Mouse (Mus musculus): ENCODE measurements around the gene Clip2. TPM values are rescaled to one million over a fixed set of nuclear protein-coding genes. Genes with fewer than 3 reads are reported as not detected.
A peak's percentile ranks its signal among the peaks of the same experiment; 100 is the strongest.

Clip2 gene
- 14.4 and 15.8 TPM in 2 replicates for polyA plus RNA-seq (2015; fragmentation: Nextera tagmentation; extraction: Ambion mirVana)

DNA sequence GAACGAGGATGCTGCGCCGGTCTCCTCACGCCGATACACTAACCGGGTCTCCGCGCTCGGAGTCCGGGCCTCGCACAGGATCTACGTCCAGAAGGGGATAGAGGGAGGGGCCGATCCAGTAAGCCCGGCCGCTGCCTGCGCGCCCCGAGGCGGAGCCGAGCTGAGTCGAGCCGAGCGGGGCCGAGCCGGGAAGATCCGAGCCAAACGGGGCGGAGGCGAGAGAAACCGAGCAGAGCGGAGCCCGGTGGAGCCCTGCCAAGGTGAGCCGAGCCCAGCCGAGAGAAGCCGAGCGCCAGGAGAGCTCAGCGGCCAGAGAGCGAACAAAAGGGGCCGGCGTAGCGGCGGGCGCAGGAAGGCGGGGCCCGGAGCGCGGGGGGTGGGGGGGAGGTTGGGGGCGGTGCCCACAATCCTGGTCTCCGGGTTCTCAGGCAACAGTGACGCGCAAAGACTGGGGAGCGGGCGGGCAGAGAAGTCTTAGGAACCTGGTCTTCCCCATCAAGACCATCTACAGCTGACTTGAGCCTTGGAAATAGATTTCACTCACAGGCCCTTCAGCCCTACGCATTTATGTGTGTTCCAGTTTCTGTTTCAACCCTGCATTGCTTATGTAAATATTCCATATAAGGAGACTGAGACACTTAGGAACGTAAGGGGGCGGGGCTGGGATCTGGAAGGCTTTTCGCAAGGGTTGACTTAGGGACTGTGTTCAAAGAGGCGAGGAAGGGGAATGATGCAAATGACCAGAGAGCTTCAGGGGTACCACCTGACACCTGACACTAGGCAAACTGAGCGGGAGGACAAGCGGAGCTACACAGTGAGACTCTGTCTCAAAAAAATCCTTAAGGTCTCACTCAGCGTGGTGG lies at the start of gene Clip2:
Gene Clip2, minus strand, starts transcription at position 325 of the 863 bp plus-strand sequence.
- H3K4me1 ChIP-seq (ENCODE audit: control insufficient read depth, insufficient read depth, low read depth, low read length) = peaks cover 47% of the 10 kb centered on the region
- ATAC-seq = peak; percentile 92

DNA sequence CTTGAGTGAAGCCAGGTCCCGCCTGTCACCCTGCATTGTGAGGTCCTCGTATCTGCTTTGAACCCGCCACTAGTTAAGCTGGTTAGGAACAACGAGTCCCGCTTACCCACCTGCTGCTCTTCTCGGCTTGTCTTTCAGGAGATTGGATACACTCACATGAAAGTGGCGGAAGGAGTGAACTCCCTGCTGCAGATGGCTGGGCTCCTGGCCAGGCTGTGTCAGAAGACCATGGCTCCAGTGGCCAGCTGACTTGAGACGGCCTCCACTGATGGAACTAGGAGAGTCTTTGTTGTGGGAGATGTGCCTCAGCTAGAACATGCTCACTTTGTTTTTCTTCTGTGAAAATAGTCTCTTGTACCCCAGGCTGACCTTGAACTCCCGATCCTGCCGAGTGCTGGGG lies 45.5 kb upstream of the Clip2 start:
- Histone ChIP-seq H3K4me3 (ENCODE audit: low read length) (no peak overlapping the region), H3K27ac (ENCODE audit: low read depth, low read length) (no peak overlapping the region), H3K9me3 (ENCODE audit: control insufficient read depth, low read length) (no peaks in the 10 kb centered on the region), H3K9ac (ENCODE audit: low read depth, low read length) (no peak overlapping the region), H3K36me3 (ENCODE audit: control insufficient read depth, insufficient read depth, low read length) (peaks cover 17% of the 10 kb centered on the region), H3K4me1 (ENCODE audit: control insufficient read depth, insufficient read depth, low read depth, low read length) (no peaks in the 10 kb centered on the region), H3K4me2 (ENCODE audit: low read length) (no peak overlapping the region), H3K27me3 (replicated peaks; ENCODE audit: control insufficient read depth, insufficient read depth, low read length) (no peaks in the 10 kb centered on the region)
- no peak for ATAC-seq
- 72% methylated on average over 10 of the region's 10 CpGs for WGBS

More for the DNA sequence above, at the start of gene Clip2:
- Histone ChIP-seq H3K27ac (ENCODE audit: low read depth, low read length) (peak within 1 kb of the TSS; percentile 99), H3K4me3 (ENCODE audit: low read length) (peak within 1 kb of the TSS; percentile 95), H3K27me3 (replicated peaks; ENCODE audit: control insufficient read depth, insufficient read depth, low read length) (no peaks in the 10 kb centered on the region), H3K36me3 (ENCODE audit: control insufficient read depth, insufficient read depth, low read length) (no peaks in the 10 kb centered on the region), H3K9ac (ENCODE audit: low read depth, low read length) (peak within 1 kb of the TSS; percentile 98), H3K9me3 (ENCODE audit: control insufficient read depth, low read length) (no peaks in the 10 kb centered on the region), H3K4me2 (ENCODE audit: low read length) (peak within 1 kb of the TSS; percentile 63)
- WGBS = 1% methylated on average over 48 of the region's 61 CpGs

DNA sequence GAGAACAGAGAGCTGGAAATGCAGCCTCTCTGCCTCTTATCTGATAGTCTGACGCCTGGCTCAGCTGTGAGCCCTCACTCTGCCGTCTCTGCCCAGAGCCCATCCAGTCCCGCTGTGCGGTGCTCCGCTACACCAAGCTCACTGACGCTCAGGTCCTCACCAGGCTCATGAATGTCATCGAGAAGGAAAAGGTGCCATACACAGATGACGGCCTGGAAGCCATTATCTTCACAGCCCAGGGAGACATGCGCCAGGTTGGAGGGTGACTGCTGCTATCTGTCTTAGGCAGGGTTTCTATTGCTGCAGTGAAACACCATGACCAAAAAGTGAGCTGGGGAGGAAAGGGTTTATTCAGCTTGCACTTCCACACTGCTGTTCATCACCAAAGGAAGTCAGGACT lies 40.9 kb upstream of the Clip2 start:
- H3K4me3 ChIP-seq (ENCODE audit: low read length) = no peak overlapping the region
- H3K9me3 ChIP-seq (ENCODE audit: control insufficient read depth, low read length) = no peaks in the 10 kb centered on the region
- WGBS = 92% methylated on average over 9 of the region's 9 CpGs
- no peak overlapping the region for H3K4me2 ChIP-seq (ENCODE audit: low read length)
- H3K4me1 ChIP-seq (ENCODE audit: control insufficient read depth, insufficient read depth, low read depth, low read length) = no peaks in the 10 kb centered on the region
- peaks cover 21% of the 10 kb centered on the region for H3K36me3 ChIP-seq (ENCODE audit: control insufficient read depth, insufficient read depth, low read length)
- no peak for ATAC-seq
- no peak overlapping the region for H3K9ac ChIP-seq (ENCODE audit: low read depth, low read length)
- no peak overlapping the region for H3K27ac ChIP-seq (ENCODE audit: low read depth, low read length)
- H3K27me3 ChIP-seq (replicated peaks; ENCODE audit: control insufficient read depth, insufficient read depth, low read length) = no peaks in the 10 kb centered on the region

DNA sequence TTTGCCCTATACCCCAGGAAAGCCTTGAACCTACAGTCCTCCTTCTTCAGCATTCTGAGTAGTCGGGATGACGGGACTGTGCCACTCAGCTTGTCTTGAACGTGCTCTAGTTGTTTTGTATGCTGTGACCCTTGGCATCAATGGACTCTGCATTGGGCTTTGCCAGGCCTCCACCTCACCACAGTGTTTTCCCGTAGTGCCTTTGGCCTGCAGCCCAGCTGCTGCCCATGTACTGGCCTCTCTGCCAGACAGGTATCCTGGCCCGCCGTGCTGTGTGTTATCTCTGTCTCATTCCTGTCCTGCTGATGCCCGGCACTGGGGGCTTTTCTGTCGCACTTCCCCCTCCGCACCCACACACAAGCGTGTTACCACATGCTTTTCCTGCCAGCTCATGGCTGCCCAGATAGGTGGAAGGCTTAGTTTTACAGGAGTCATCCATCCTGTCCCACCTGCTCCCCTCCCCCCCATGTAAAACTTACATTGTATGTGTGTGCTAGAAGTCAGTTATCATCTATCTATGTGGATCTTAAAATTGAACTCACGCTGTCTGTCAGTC lies 39.9 kb upstream of the Clip2 start:
- H3K9ac ChIP-seq (ENCODE audit: low read depth, low read length) = no peak overlapping the region
- no peak overlapping the region for H3K27ac ChIP-seq (ENCODE audit: low read depth, low read length)
- no peak overlapping the region for H3K4me2 ChIP-seq (ENCODE audit: low read length)
- no peaks in the 10 kb centered on the region for H3K4me1 ChIP-seq (ENCODE audit: control insufficient read depth, insufficient read depth, low read depth, low read length)
- H3K4me3 ChIP-seq (ENCODE audit: low read length) = no peak overlapping the region
- 92% methylated on average over 11 of the region's 11 CpGs for WGBS
- peaks cover 18% of the 10 kb centered on the region for H3K36me3 ChIP-seq (ENCODE audit: control insufficient read depth, insufficient read depth, low read length)
- H3K27me3 ChIP-seq (replicated peaks; ENCODE audit: control insufficient read depth, insufficient read depth, low read length) = no peaks in the 10 kb centered on the region
- ATAC-seq = no peak
- no peaks in the 10 kb centered on the region for H3K9me3 ChIP-seq (ENCODE audit: control insufficient read depth, low read length)

DNA sequence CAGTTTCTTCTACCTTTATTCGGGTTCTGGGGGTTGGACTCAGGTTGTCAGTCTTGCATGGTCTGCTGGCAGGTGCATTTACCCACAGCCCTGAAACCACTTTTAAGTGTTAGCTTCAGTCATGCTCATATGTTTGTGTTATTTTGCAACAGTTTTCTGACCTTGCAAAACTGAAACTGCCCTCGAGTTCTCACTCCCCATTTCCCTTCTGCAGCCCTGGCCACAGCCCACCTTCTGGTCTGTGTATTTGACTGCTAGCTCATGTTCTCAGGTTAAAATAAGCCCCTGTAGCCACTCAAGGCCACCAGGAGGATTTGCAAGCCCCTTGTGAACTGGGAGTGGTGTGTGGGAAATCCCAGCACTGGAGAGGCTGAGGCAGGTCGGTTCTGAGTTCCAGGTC lies 37.7 kb upstream of the Clip2 start:
- no peak for ATAC-seq
- peaks cover 15% of the 10 kb centered on the region for H3K36me3 ChIP-seq (ENCODE audit: control insufficient read depth, insufficient read depth, low read length)
- H3K27me3 ChIP-seq (replicated peaks; ENCODE audit: control insufficient read depth, insufficient read depth, low read length) = no peaks in the 10 kb centered on the region
- no peak overlapping the region for H3K4me2 ChIP-seq (ENCODE audit: low read length)
- no peaks in the 10 kb centered on the region for H3K9me3 ChIP-seq (ENCODE audit: control insufficient read depth, low read length)
- 87% methylated on average over 3 of the region's 3 CpGs for WGBS
- H3K4me1 ChIP-seq (ENCODE audit: control insufficient read depth, insufficient read depth, low read depth, low read length) = no peaks in the 10 kb centered on the region
- no peak overlapping the region for H3K9ac ChIP-seq (ENCODE audit: low read depth, low read length)
- H3K27ac ChIP-seq (ENCODE audit: low read depth, low read length) = no peak overlapping the region
- H3K4me3 ChIP-seq (ENCODE audit: low read length) = no peak overlapping the region

DNA sequence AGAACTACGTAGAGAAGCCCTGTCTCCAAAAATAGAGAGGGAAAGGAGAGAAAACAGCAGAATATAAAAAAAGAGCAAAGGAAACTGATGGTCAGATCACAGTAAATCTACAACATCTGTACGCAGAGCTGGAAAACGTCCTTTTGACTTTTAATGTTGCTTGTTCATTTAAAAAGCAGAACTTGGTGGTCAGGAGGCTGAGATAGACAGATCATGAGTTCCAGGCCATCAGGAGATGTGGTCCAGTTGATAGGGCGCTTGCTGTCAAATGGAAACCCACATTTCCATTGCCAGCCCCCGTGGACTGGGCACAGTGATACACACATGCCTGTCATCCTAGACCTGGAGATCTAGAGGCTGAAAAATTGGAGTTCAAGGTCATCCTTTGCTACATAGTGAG lies 32.6 kb upstream of the Clip2 start:
- H3K36me3 ChIP-seq (ENCODE audit: control insufficient read depth, insufficient read depth, low read length) = no peaks in the 10 kb centered on the region
- no peaks in the 10 kb centered on the region for H3K27me3 ChIP-seq (replicated peaks; ENCODE audit: control insufficient read depth, insufficient read depth, low read length)
- H3K9me3 ChIP-seq (ENCODE audit: control insufficient read depth, low read length) = no peaks in the 10 kb centered on the region
- H3K4me3 ChIP-seq (ENCODE audit: low read length) = no peak overlapping the region
- H3K4me2 ChIP-seq (ENCODE audit: low read length) = no peak overlapping the region
- WGBS = 91% methylated on average over 5 of the region's 5 CpGs
- no peak for ATAC-seq
- H3K27ac ChIP-seq (ENCODE audit: low read depth, low read length) = no peak overlapping the region
- H3K4me1 ChIP-seq (ENCODE audit: control insufficient read depth, insufficient read depth, low read depth, low read length) = peaks cover 7% of the 10 kb centered on the region
- H3K9ac ChIP-seq (ENCODE audit: low read depth, low read length) = no peak overlapping the region

GRCm38 (mm10) chr5:134583884-134584213 lies 31.6 kb upstream of the Clip2 start:
- peaks cover 7% of the 10 kb centered on the region for H3K4me1 ChIP-seq (ENCODE audit: control insufficient read depth, insufficient read depth, low read depth, low read length)
- H3K9ac ChIP-seq (ENCODE audit: low read depth, low read length) = no peak overlapping the region; the same call in 1 of the 2 replicates
- H3K4me2 ChIP-seq (ENCODE audit: low read length) = peak overlapping the region; percentile 97
- H3K27ac ChIP-seq (ENCODE audit: low read depth, low read length) = no peak overlapping the region
- H3K9me3 ChIP-seq (ENCODE audit: control insufficient read depth, low read length) = no peaks in the 10 kb centered on the region
- no peak overlapping the region for H3K4me3 ChIP-seq (ENCODE audit: low read length)
- WGBS = 81% methylated on average over 3 of the region's 3 CpGs
- ATAC-seq = no peak
- H3K27me3 ChIP-seq (replicated peaks; ENCODE audit: control insufficient read depth, insufficient read depth, low read length) = no peaks in the 10 kb centered on the region
- no peaks in the 10 kb centered on the region for H3K36me3 ChIP-seq (ENCODE audit: control insufficient read depth, insufficient read depth, low read length)

DNA sequence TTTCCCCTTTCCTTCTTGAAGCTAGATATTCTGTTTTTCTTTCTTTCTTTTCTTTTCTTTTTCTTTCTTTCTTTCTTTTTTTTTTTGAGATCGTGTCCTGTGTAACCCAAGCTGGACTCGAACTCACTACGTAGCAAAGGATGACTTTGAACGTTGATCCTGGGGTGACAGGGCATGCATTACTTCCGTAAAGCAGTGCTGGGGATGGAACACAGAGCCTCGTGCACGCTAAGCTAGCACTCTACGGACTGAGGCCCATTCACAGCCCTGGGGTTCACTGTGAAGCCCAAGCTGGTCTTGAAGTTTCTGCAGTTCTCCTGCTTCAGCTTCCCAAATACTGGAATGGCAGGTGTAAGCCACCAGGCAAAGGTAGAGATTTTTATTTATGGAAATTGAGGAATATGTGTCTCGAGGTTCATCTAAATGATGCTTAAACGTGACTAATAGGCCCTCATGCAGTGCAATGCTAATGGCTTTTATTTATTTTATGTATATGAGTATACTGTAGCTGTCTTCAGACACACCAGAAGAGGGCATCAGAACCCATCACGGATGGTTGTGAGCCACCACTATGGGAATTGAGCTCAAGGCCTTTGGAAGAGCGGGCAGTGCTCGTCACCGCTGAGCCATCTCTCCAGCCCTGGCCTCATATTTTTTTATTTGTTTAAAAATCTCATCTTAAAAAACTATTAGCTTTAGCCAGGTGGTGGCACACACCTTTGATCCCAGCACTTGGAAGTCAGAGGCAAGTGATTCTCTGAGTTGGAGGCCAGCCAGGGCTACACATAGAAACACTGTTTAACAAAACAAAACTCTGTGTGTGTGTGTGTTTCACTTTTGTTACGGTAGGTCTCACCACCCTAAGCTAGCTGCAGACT lies 31.0 kb upstream of the Clip2 start:
- ATAC-seq = no peak
- no peak overlapping the region for H3K27ac ChIP-seq (ENCODE audit: low read depth, low read length)

More for the DNA sequence above, 31.0 kb upstream of the Clip2 start:
- Histone ChIP-seq H3K36me3 (ENCODE audit: control insufficient read depth, insufficient read depth, low read length) (no peaks in the 10 kb centered on the region), H3K4me3 (ENCODE audit: low read length) (peak overlapping the region; percentile 98), H3K27me3 (replicated peaks; ENCODE audit: control insufficient read depth, insufficient read depth, low read length) (no peaks in the 10 kb centered on the region), H3K4me2 (ENCODE audit: low read length) (peak overlapping the region; percentile 97), H3K9ac (ENCODE audit: low read depth, low read length) (peak overlapping the region; percentile 91), H3K9me3 (ENCODE audit: control insufficient read depth, low read length) (no peaks in the 10 kb centered on the region), H3K4me1 (ENCODE audit: control insufficient read depth, insufficient read depth, low read depth, low read length) (peaks cover 7% of the 10 kb centered on the region)
- 30% methylated on average over 15 of the region's 15 CpGs for WGBS

Data from hindbrain, embryonic 16.5 days (tissue).